Mouse (Mus musculus) brain, embryonic 14.5 days (tissue): ENCODE measurements around the gene Thra.

Experiments used
- CTCF ChIP-seq: fragments of 200-500 bp; IDR thresholded peaks from 2 replicates; pipeline ENCODE4 v1.5.1; 2012; ENCODE audit warnings: inconsistent platforms, mild to moderate bottlenecking, moderate library complexity, borderline replicate concordance; ENCODE audit not compliant: insufficient read depth, insufficient read length; ENCODE audit errors: extremely low read depth
- POLR2A ChIP-seq: fragments of 200-500 bp; IDR thresholded peaks from 2 replicates; pipeline ENCODE4 v1.6.1; 2012; ENCODE audit warnings: mild to moderate bottlenecking, inconsistent platforms, borderline replicate concordance; ENCODE audit not compliant: poor library complexity, insufficient read depth, insufficient read length, severe bottlenecking; ENCODE audit errors: extremely low read depth

- TF ChIP-seq CTCF = peak; percentile 83
- TF ChIP-seq POLR2A = no peak
Measured at GRCm38 (mm10) chr11:98699911-98700310, 40.5 kb upstream of the Thra start.
